Mouse (Mus musculus) hindbrain, embryonic 15.5 days (tissue): ENCODE results near the gene Atg101. TPM values are rescaled to one million over a fixed set of nuclear protein-coding genes. Genes with fewer than 3 reads are reported as not detected.

Experiments used
- ATAC-seq: fragments of 200-750 bp; cut with Nextera tagmentation; 2 replicates; pipeline ENCODE4 v1.8.0; 2017; ENCODE audit warnings: low read depth, moderate number of reproducible peaks, moderate TSS enrichment; ENCODE audit not compliant: low FRiP score
- H3K27ac ChIP-seq: fragments of 300-500 bp; sonication (generic); replicated peaks from 2 replicates; pipeline ENCODE4 v1.5.1; 2015; ENCODE audit warnings: mild to moderate bottlenecking, inconsistent platforms
- H3K27me3 ChIP-seq: fragments of 300-500 bp; sonication (generic); 2 replicates; pipeline ENCODE4 v1.6.1; 2015; ENCODE audit warnings: control low read depth, inconsistent platforms
- H3K36me3 ChIP-seq: fragments of 300-500 bp; sonication (generic); 2 replicates; pipeline ENCODE4 v1.6.1; 2015; ENCODE audit warnings: control low read depth, inconsistent platforms
- H3K4me1 ChIP-seq: fragments of 300-500 bp; sonication (generic); replicated peaks from 2 replicates; pipeline ENCODE4 v1.6.1; 2015; ENCODE audit warnings: control low read depth, inconsistent platforms
- H3K4me2 ChIP-seq: fragments of 300-500 bp; sonication (generic); 2 replicates; pipeline ENCODE4 v1.6.1; 2015; ENCODE audit warnings: moderate library complexity, mild to moderate bottlenecking, inconsistent platforms
- H3K4me3 ChIP-seq: fragments of 300-500 bp; sonication (generic); 2 replicates; pipeline ENCODE4 v1.5.1; 2015; ENCODE audit warnings: mild to moderate bottlenecking, inconsistent platforms
- H3K9ac ChIP-seq: fragments of 300-500 bp; sonication (generic); 2 replicates; pipeline ENCODE4 v1.6.1; 2015; ENCODE audit warnings: inconsistent platforms
- H3K9me3 ChIP-seq: fragments of 300-500 bp; sonication (generic); 2 replicates; pipeline ENCODE4 v1.6.1; 2016; ENCODE audit warnings: control low read depth, inconsistent platforms
- WGBS: fragments of 180-500 bp; shearing (Covaris S2); methylation state at CpG from one replicate; pipeline ENCODE4 v1.1.7; 2015; 5-methylcytosine and 5-hydroxymethylcytosine counted together
- polyA plus RNA-seq: library from polyadenylated mRNA; unstranded; fragments of >200 nt; fragmentation: Nextera tagmentation; extraction: Ambion mirVana; gene quantifications from 2 replicates; pipeline ENCODE4 v1.2.1, GENCODE M21; 2015

The Atg101 gene
- polyA plus RNA-seq, 1 experiment from 2014 or later = 75.5 TPM

DNA sequence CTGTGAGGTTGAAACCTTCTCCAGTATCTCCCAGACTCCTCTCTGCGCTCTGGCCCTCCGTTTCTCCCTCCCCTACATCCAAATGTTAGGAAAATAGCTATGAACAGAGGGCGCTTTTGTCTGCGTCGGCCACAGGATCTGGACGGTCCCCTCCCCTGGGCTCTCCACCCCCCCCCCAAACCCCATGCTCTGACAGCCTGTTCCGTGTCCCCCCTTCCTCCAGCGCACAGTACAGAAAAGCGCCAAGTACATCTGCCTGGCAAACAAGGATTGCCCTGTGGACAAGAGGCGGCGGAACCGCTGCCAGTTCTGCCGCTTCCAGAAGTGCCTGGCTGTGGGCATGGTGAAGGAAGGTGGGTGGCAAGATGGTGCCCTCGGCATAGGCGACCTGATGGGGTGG lies 12.6 kb upstream of the Atg101 start:
- Histone ChIP-seq H3K36me3 (peaks cover 7% of the 10 kb centered on the region; the same call in 1 of the 2 replicates), H3K27ac (no peak overlapping the region), H3K9ac (no peak overlapping the region), H3K9me3 (no peaks in the 10 kb centered on the region), H3K4me2 (no peak overlapping the region), H3K4me1 (peaks cover 10% of the 10 kb centered on the region), H3K27me3 (peaks cover 8% of the 10 kb centered on the region), H3K4me3 (no peak overlapping the region)
- 73% methylated on average over 15 of the region's 15 CpGs for WGBS
- ATAC-seq = no peak

DNA sequence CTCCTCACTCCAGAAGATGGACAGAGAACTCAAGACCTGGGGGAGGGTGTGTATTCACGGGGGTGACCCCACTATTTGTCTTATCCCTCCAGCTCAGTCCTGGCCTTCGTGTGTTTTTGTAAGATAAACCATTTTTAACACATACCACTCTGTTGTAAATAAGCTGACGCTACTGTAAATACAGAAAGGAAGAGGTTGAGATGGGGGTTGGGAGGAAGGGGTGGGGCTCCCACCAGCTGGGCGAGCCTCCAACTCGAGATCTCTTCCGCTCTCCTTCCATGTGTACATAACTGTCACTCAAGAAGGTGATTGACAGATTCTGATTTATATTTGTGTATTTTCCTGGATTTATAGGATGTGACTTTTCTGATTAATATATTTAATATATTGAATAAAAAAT lies 9.7 kb upstream of the Atg101 start:
- Histone ChIP-seq H3K9me3 (no peaks in the 10 kb centered on the region), H3K4me2 (no peak overlapping the region), H3K4me3 (no peak overlapping the region), H3K27ac (no peak overlapping the region), H3K4me1 (no peaks in the 10 kb centered on the region; the same call in 1 of the 2 replicates), H3K27me3 (no peaks in the 10 kb centered on the region), H3K36me3 (peaks cover 7% of the 10 kb centered on the region; the same call in 1 of the 2 replicates), H3K9ac (no peak overlapping the region)
- 78% methylated on average over 6 of the region's 6 CpGs for WGBS
- no peak for ATAC-seq

DNA sequence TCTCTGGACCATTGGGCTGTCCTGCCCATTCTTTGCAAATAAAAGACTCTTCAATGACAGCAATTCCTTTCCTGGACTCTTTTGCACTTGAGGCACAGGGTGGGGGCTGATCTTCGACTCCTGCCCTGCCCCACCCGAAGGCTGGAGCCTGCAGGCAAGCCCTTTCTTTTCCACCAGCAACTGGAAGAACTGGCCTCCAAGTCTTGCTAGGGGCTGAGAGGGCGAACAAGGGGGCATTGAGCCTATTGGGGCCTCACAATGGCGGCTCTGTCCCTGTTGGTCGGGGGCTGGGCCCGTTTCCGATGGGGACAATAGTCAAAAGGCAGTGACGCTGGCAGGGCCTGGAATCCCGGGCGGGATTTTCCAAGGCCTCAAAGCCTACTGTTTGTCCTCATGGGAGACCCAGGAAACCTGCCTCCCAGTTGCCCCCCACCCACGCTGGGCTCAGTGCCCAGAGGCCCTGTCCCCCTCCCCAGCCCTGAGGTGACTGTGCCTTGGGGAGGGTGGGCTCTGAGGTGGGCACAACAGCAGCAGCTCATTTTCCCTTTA lies 6.6 kb upstream of the Atg101 start:
- Histone ChIP-seq H3K9ac (no peak overlapping the region), H3K27ac (peak overlapping the region; percentile 42), H3K4me2 (no peak overlapping the region), H3K36me3 (peaks cover 7% of the 10 kb centered on the region; the same call in 1 of the 2 replicates), H3K27me3 (no peaks in the 10 kb centered on the region), H3K4me3 (no peak overlapping the region), H3K4me1 (no peaks in the 10 kb centered on the region; the same call in 1 of the 2 replicates), H3K9me3 (no peaks in the 10 kb centered on the region)
- ATAC-seq = peak; percentile 78
- 22% methylated on average over 11 of the region's 11 CpGs for WGBS

GRCm38 (mm10) chr15:101278589-101278988 lies 5.5 kb upstream of the Atg101 start:
- Histone ChIP-seq H3K4me1 (peaks cover 9% of the 10 kb centered on the region), H3K4me2 (no peak overlapping the region), H3K4me3 (no peak overlapping the region), H3K27ac (no peak overlapping the region), H3K9ac (no peak overlapping the region), H3K36me3 (peaks cover 4% of the 10 kb centered on the region; the same call in 1 of the 2 replicates), H3K27me3 (no peaks in the 10 kb centered on the region), H3K9me3 (no peaks in the 10 kb centered on the region)
- ATAC-seq = no peak
- 42% methylated on average over 5 of the region's 5 CpGs for WGBS

DNA sequence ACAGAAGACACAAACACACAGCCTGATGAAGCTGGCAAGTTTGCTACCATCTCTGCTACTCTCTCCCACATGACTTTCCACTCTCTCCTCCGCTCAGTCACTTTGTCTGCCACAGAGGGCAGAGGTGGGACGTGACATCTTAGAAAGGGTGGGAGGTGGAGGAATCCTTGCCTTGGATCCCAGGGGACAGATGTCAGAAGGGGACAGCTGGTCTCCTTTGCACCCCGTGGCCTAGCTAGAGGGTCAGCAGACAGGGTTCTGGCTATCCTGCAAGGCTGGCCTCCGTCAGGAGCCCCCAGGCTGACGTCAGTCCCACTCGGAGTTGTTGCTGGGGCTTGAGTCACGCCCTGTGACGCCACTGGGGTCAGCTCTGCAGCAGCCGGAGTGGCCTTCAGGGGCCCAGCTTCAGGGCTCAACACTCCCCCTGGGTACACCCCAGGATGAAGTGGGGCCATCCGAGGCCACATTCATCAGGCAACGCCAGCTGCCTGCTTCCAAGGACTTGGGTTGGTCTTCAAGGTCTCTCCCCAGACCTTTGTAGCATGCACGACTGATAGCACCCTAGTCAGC lies 4.6 kb upstream of the Atg101 start:
- Histone ChIP-seq H3K4me3 (no peak overlapping the region), H3K36me3 (no peaks in the 10 kb centered on the region), H3K9ac (no peak overlapping the region), H3K27me3 (no peaks in the 10 kb centered on the region), H3K9me3 (no peaks in the 10 kb centered on the region), H3K4me1 (peaks cover 9% of the 10 kb centered on the region), H3K27ac (no peak overlapping the region), H3K4me2 (no peak overlapping the region)
- 73% methylated on average over 12 of the region's 12 CpGs for WGBS
- ATAC-seq = no peak

DNA sequence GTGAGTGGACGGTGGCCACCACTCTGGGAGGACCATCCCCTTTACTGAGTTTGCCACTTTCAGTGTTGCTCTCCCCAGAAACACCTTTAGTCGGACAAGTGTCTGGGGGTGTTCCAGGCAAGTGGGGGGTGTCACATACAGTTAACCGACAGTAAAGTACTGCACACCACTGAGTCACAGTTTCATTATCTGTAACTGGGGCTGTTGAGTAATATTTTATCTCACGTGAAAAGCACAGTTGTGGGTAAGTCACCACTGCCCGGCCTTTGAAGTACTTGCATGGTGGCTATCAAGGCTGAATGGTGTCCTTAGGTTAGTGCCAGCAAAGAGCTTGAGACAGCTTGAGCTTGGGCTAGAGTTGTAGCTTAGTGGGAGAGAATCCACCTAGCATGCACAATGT lies 1.6 kb upstream of the Atg101 start:
- ATAC-seq = no peak
- 85% methylated on average over 5 of the region's 5 CpGs for WGBS

DNA sequence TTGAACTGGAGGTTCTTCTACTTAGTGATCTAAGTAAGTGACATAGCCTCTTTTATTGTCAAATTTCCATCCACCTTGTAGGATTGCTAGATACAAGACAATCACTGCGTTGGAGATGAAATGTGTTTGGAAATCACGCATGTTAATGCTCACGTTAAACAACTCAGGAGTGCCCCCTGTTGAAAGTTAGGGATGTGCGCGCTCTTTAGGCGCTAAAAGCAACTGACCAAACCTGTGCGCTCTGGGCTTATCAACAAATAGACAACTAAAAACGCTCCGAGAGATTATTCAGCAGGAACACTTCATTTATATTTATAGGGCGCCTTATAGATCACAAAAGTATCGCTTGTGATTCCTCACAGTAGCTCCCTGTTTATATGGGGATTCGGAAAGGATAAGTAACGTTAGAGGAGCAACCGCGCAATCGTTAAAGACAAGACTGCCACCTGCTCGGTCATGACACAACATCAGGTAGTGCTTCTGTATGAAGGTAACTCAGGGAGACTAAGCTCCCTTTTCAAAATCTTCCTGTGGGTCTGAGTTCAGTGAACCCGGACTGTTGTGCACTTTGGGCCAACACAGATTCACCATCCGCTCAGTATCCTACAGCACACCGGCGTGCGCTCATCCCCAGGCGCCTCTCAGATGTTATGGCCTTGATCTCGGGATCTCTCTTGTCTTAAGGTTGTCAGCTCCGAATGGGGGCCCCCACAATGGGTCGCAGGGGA lies 725 bp upstream of the Atg101 start:
- Histone ChIP-seq H3K9ac (peak overlapping the region; percentile 72), H3K27me3 (no peaks in the 10 kb centered on the region), H3K36me3 (peaks cover 14% of the 10 kb centered on the region), H3K4me3 (peak overlapping the region; percentile 63), H3K4me2 (peak overlapping the region; percentile 98), H3K4me1 (peaks cover 29% of the 10 kb centered on the region), H3K9me3 (no peaks in the 10 kb centered on the region), H3K27ac (peak overlapping the region; percentile 85)
- WGBS = 1% methylated on average over 26 of the region's 26 CpGs
- no peak; the same call in 1 of the 2 replicates for ATAC-seq

More for the DNA sequence above, 1.6 kb upstream of the Atg101 start:
- H3K4me2 ChIP-seq = no peak overlapping the region
- no peaks in the 10 kb centered on the region for H3K9me3 ChIP-seq
- peaks cover 29% of the 10 kb centered on the region for H3K4me1 ChIP-seq
- H3K27ac ChIP-seq = no peak overlapping the region
- H3K36me3 ChIP-seq = peaks cover 6% of the 10 kb centered on the region
- H3K27me3 ChIP-seq = no peaks in the 10 kb centered on the region
- H3K9ac ChIP-seq = no peak overlapping the region
- no peak overlapping the region for H3K4me3 ChIP-seq

- ATAC-seq = no peak
- peaks cover 29% of the 10 kb centered on the region for H3K4me1 ChIP-seq
- no peak overlapping the region for H3K4me2 ChIP-seq
- no peaks in the 10 kb centered on the region for H3K9me3 ChIP-seq
- peaks cover 40% of the 10 kb centered on the region for H3K36me3 ChIP-seq
- 67% methylated on average over 9 of the region's 9 CpGs for WGBS
- no peak overlapping the region for H3K27ac ChIP-seq
- no peaks in the 10 kb centered on the region for H3K27me3 ChIP-seq
- H3K4me3 ChIP-seq = no peak overlapping the region
- no peak overlapping the region for H3K9ac ChIP-seq
Measured at GRCm38 (mm10) chr15:101286129-101286770, 2.2 kb downstream of the Atg101 start.

- Histone ChIP-seq H3K4me2 (no peak overlapping the region), H3K27me3 (no peaks in the 10 kb centered on the region), H3K4me3 (no peak overlapping the region), H3K36me3 (peaks cover 43% of the 10 kb centered on the region), H3K9me3 (no peaks in the 10 kb centered on the region), H3K9ac (no peak overlapping the region), H3K27ac (no peak overlapping the region), H3K4me1 (peaks cover 29% of the 10 kb centered on the region)
- WGBS = 90% methylated on average over 6 of the region's 6 CpGs
- no peak for ATAC-seq
Measured at GRCm38 (mm10) chr15:101287361-101287760, 3.3 kb downstream of the Atg101 start.

DNA sequence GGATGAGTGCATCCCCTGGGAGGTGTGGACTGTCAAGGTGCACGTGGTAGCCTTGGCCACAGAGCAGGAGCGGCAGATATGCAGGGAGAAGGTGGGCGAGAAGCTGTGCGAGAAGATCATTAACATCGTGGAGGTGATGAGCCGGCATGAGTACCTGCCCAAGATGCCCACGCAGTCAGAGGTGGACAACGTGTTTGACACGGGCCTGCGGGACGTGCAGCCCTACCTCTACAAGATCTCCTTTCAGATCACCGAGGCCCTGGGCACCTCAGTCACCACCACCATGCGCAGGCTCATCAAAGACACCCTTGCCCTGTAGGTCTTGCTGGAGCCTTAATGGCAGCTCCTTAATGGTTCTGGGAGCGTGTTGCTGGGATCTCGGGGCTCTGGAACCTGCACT lies 6.3 kb downstream of the Atg101 start:
- peaks cover 12% of the 10 kb centered on the region for H3K4me1 ChIP-seq
- H3K27me3 ChIP-seq = no peaks in the 10 kb centered on the region
- WGBS = 97% methylated on average over 15 of the region's 15 CpGs
- H3K9me3 ChIP-seq = no peaks in the 10 kb centered on the region
- H3K4me3 ChIP-seq = no peak overlapping the region
- H3K9ac ChIP-seq = no peak overlapping the region
- no peak overlapping the region for H3K4me2 ChIP-seq
- no peak for ATAC-seq
- H3K27ac ChIP-seq = no peak overlapping the region
- peaks cover 43% of the 10 kb centered on the region for H3K36me3 ChIP-seq

GRCm38 (mm10) chr15:101292012-101292411 lies 7.9 kb downstream of the Atg101 start:
- H3K4me3 ChIP-seq = no peak overlapping the region
- WGBS = 87% methylated on average over 3 of the region's 3 CpGs
- no peak overlapping the region; the same call in 1 of the 2 replicates for H3K9ac ChIP-seq
- H3K4me1 ChIP-seq = no peaks in the 10 kb centered on the region
- H3K36me3 ChIP-seq = peaks cover 40% of the 10 kb centered on the region
- H3K27me3 ChIP-seq = no peaks in the 10 kb centered on the region
- H3K9me3 ChIP-seq = no peaks in the 10 kb centered on the region
- no peak overlapping the region for H3K4me2 ChIP-seq
- no peak overlapping the region for H3K27ac ChIP-seq
- ATAC-seq = no peak

DNA sequence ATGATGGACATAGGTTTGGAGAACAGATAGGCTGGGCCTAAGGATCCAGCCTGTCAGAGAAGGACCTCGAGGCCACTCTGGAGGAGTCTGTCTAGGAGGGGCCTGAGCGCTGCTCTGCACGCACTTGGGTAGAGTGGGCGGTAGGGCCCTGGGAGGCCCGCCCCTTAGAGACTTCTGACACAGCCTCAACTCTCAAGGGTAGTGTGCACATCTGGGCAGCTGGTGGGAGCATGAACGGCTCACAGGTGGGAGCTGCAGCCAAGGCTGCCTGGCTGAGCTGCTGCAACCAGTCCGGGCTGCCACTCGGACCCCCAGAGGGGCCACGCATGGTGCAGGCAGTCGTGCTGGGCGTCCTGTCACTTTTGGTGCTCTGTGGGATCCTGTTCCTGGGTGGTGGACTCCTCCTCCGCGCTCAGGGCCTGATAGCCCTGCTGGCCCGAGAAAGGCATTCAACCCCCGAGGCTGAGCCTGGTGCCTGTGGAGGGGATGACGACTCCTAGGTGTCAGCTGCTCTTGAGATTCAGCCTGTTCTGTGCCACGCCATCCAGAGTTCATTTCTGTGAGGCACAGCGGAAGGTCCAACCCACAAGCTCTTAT lies 9.1 kb downstream of the Atg101 start, which contains the start of gene 6030408B16Rik:
Gene 6030408B16Rik (plus strand): TSS at position 188 of the 597 bp plus-strand sequence.
- H3K4me1 ChIP-seq = no peaks in the 10 kb centered on the region
- H3K9ac ChIP-seq = no peak within 1 kb of the TSS; the same call in 1 of the 2 replicates
- ATAC-seq = no peak
- H3K9me3 ChIP-seq = no peaks in the 10 kb centered on the region
- no peak within 1 kb of the TSS for H3K27ac ChIP-seq
- H3K27me3 ChIP-seq = no peaks in the 10 kb centered on the region
- WGBS = 69% methylated on average over 18 of the region's 18 CpGs
- H3K36me3 ChIP-seq = peaks cover 31% of the 10 kb centered on the region
- H3K4me3 ChIP-seq = no peak within 1 kb of the TSS
- H3K4me2 ChIP-seq = no peak within 1 kb of the TSS
